Mouse (Mus musculus) testis, postnatal 14 days (tissue): Measurements from ENCODE around the gene Mast4.
A peak's percentile ranks its signal among the peaks of the same experiment; 100 is the strongest.

Experiments
- DNase-seq: peaks from one replicate; pipeline ENCODE4 v3.0.0; 2021; ENCODE audit warnings: low spot score

Gene Mast4

DNA sequence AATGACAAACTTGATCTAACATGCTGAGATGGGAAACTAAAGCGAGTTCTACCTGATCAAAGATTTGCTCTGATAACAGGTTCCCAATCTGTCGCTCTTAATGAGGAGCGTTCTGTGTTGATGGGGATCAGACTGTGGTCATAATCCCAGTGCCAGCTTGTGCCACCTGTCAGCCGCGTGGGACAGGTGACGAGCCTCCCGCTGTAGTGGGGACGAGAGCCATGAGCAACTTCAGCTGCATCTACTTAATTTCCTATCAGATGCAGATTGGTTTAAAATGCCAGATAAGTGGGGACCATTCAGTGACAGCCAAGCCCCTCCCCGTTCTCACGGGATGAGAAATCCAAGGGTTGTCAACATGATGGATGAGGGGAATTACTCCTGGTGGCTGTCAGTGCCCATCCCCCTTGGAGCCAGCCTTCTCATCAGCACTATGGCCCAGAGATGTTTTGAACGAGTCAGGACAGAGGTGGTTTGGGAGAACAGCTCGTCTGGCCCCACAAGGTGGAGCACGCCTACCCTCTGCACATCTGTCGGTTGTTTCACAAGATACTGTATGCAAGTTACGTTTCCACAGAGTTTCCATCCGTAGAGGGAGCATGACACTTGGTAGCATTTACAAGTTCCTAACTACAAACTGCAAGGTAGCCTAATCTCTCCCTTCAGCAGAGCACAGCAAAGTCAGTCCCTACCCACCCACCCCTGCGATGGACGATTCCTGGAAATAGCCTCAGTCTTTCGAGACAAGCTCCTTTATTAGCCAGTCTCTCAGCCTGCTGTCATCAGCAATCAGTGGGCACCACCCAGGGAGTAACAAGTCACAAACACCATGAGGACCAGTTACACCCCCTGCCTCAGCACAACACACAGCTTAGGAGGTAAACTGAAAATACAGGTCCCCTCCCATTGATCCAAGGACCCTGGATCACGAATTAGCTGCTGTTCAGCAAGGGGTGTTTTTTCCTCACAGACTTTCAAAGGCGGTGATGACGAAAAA is 212.2 kb downstream of the Mast4 start:
- DNase-seq, result no peak

DNA sequence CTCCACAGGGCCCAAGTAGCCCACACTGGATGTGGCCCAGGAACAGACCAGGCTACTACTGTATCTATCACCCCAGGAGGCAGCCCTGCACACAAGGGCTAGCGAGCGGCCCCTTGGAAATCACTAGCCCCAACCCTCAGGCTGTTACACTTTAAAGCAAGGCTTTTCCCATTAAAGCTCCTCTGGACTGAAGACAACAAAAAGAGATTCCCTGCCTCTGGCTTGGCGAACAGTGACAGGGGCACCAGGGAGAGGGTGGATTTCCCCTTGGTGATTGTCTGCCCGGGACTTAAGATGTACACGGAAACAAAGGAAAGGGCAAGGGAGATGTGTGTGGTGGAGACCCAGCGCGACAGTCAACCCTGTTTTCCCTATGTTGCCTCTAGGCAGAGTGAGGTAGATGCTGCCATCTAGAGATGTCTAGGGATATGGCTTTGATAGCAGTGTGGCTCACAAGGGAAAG is 213.6 kb downstream of the Mast4 start:
- DNase-seq, result no peak

DNA sequence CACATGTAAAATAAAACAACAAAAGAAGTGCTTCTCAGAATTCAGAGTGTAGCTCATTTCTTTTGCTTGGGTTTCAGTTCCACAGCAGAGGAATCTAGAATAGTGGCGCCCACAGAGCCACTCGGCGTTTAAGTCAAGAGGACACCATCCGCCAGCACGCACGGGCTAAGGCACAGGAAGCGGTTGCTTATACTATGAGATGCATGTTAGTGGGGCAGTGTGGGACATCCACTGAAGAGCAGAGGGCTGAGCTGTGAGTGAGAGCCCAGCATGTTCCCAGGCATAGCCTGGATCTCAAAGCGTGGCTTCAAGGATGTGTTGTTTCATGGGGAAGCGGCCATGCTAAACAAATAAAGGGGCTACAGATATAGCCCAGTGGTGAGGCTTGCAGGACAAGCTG is 214.6 kb downstream of the Mast4 start:
- DNase-seq, result no peak

DNA sequence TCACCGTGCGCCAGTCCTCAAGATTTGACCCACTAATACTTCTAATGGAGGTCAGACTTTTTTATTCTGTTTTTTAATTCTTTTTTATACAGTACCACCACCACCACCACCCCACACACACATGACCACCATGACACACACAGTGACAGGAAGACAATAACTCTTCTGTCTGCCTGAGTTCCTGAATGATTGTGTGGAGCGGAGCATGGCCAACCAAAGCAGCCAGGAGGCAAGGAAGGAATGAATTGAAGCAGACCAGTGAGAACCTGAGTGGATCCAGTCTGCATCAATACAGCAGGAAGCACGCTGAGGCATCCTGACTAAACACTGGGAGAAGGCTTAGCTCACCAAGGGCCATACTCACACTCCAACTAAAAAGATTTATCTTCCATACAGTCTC is 219.2 kb downstream of the Mast4 start:
- DNase-seq, result no peak

- no peak for DNase-seq
Measured at GRCm38 (mm10) chr13:103114274-103114673, 220.0 kb downstream of the Mast4 start.

- peak; percentile 33 for DNase-seq
Measured at GRCm38 (mm10) chr13:103109872-103110271, 224.4 kb downstream of the Mast4 start.

DNA sequence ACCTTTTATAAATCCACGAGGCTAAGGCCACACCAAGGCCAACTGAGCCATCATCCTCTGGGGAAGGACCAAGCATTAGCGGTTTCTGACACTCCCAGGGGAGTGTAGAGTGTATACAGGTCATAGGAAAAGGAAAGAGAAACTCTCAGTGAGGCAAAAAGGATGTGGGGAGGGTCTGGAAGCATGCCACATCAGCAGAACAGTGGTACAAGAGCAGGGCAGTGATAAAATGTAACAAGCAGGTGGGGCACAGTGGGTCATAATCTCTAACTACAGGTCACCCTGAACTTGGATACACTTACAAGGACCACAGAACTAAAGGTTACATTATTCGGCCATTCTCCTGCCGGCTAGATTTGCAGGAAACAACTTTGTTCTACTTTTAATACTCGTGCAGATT is 226.9 kb downstream of the Mast4 start:
- DNase-seq, result peak; percentile 69

DNA sequence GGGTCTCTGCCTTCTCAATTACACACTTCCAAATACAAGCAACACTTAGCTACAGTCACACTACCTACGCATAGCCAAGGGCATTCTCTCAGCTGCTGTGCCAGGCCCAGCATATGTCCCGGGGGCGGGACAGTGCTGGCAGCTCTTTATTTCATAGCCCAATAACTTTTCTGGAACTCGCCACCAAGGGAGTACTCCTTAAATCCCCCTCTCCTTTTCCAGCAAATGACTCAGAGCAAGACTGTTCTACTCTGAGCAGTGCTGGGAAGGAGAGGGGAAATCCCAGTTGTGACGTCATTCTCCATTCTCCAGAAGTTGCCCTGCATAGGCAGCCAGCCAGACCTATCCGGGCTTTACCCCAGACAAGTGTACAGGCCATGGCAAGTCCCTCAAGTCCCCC is 231.7 kb downstream of the Mast4 start:
- no peak for DNase-seq

GRCm38 (mm10) chr13:103096346-103097150 is 237.7 kb downstream of the Mast4 start:
- DNase-seq, result peak; percentile 44

GRCm38 (mm10) chr13:103095491-103095890 is 238.8 kb downstream of the Mast4 start:
- no peak for DNase-seq

GRCm38 (mm10) chr13:103094595-103094994 is 239.7 kb downstream of the Mast4 start:
- DNase-seq, result no peak

GRCm38 (mm10) chr13:103093713-103094112 is 240.6 kb downstream of the Mast4 start:
- no peak for DNase-seq

DNA sequence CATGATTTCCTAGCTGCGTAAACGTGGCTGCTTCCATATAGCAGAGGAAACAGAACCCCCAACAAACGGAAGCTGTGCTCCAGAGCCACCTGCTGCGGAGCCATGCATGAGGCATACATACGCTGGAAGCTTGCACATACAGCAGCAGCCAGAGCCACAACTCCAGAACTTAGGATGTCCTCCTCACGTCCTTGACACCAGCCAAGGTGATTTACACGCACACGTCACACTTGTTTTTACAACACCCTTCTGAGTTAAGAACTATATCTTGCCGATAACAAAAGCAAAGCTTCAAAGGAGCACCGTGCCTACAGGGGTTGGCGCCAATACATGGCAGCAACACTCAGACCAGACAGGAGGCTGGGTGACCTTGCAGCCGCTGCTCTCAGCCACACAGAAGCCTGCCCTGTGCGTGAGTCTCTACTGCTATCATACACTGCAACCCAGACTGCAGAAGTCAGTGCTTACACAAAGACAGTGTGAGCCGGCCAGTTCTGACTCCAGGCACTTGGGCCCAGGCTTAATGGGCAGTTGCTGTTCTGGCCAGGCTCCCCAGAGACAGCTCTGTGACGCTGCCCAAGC is 248.7 kb downstream of the Mast4 start:
- no peak for DNase-seq

DNA sequence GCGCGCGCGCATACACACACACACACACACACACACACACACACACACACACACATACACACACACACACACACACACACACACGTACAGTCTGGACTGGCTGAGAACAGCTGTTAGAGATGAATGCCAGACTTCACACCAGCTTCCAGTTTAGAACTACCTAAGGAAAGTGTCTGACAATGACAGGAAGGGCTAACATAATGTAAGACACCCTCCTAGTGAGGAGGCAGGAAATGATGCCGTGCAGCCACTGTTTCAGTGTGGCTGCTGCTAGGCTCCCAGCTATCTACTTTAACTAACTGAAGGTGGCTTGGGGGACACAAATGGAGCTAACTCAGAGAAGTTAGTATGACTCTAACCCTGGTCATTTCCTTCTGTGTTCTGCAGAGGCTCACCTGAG is 251.4 kb downstream of the Mast4 start:
- DNase-seq, result no peak

- no peak for DNase-seq
Measured at GRCm38 (mm10) chr13:103079806-103080205, 254.5 kb downstream of the Mast4 start.

- DNase-seq, result no peak
Measured at GRCm38 (mm10) chr13:103078815-103079214, 255.5 kb downstream of the Mast4 start.

- no peak for DNase-seq
Measured at GRCm38 (mm10) chr13:103073461-103073860, 260.8 kb downstream of the Mast4 start.

- DNase-seq, result no peak
Measured at GRCm38 (mm10) chr13:103071783-103072182, 262.5 kb downstream of the Mast4 start.

GRCm38 (mm10) chr13:103067581-103068166 is 266.6 kb downstream of the Mast4 start:
- no peak for DNase-seq

DNA sequence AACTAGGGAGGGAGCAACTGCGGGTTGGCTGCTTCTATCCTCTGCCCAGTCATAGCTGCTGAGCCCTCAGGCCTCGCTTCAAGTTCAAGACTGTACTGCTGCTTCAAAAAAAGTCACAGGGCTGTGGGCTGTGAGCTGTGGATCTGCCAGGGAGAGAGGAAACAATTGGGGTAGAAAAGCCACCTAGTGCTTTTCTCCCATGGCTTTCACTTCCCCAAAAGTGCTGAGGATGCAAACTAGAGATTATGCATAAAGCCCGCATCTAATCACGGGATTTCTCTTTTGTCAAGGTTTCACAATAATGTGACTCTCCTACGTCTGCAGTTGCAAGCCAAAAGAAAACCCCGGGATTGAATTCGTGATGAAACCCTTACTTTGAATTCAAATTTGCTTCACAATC is 268.9 kb downstream of the Mast4 start:
- no peak for DNase-seq

DNA sequence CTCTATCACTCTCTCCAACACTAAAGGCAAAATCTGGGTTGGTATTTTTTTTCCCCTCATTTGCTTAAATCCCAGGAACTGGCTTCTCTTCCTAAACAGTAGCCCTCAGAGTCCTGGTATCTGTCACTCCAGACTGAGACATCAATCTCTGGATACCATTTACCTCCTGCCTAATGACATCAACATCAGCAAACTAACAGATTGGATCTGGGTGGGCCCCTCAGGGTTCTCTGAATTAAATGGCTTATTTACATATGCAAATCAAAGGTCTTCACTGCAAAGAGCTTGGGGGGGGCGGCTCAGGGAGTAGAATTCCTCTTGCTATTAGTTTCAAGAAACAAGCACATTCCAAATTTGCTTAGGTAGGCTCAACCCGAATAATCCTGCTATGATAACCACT is 272.6 kb downstream of the Mast4 start:
- DNase-seq, result no peak
